ENCODE assay signal across 9 mouse cellular contexts in the genomic region with DNA sequence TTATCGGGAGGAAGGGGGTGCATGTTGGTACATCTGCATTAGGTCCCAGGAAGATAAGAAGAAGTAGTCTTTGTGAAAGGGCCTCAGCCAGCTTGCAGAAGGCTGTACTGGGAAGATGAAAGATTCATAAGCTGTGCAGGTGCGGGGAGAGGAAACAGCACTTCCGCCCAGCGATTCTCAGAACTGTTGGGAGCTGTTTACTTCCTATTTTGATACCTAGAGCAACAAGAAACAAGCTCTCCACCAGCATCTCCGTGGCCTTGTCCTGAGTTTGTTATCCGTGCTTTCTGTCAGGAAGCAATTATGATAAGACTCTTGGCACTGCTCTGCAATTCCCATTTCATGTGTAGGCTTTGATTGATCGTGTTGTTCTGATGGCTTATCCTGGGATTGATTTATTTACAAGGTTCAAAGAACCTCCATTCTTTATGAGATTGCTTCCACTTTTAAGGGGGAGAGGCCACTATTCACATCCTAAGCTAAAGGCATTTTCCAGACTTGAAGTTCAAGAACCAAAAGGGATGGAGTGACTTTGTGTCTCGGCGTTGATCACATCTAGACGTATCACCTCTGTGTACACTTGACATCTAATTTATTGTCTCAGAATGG.
A peak's percentile ranks its signal among the peaks of the same experiment; 100 is the strongest.
DNase-seq lines count a peak whose midpoint lies in the region; ATAC-seq and TF ChIP-seq lines count a peak whose summit lies in the region.
"Had no signal": no experiment of that assay in that cellular context is flagged by ENCODE, and none has a peak within 500 bp of the region (broad histone marks: within the 10 kb centered on the region; RNA-seq: fewer than 3 reads in every experiment).

No protein-coding gene starts in this region.

- DNase-seq in B cell, adult 2 months, result peak; percentile 39 to 46
- peak; percentile 53 for DNase-seq in adrenal gland, adult 8-10 months
- DNase-seq in naive thymus-derived CD4-positive, alpha-beta T cell, adult 2 months (ENCODE audit: low read depth), result peak; percentile 73
- DNase-seq in urinary bladder, postnatal 25 days (ENCODE audit: low spot score), result no peak
- DNase-seq in forebrain, postnatal 0 days, result no peak
- no peak for DNase-seq in midbrain, embryonic 10.5 days (ENCODE audit: low spot score)
- DNase-seq: liver had no signal

- no peak overlapping the region for H3K9ac ChIP-seq in kidney, embryonic 16.5 days (replicated peaks; ENCODE audit: low read length)
- no peak overlapping the region for H3K9ac ChIP-seq in forebrain, postnatal 0 days

- peaks cover 8% of the 10 kb centered on the region; the same call in 1 of the 2 replicates for H3K4me1 ChIP-seq in kidney, embryonic 16.5 days (ENCODE audit: insufficient read depth, low read length)
- no peaks in the 10 kb centered on the region for H3K4me1 ChIP-seq in forebrain, postnatal 0 days (ENCODE audit: insufficient read depth)
- H3K4me1 ChIP-seq in midbrain, embryonic 10.5 days, result peaks cover 4% of the 10 kb centered on the region; the same call in 1 of the 2 replicates

- no peaks in the 10 kb centered on the region for H3K36me3 ChIP-seq in kidney, embryonic 16.5 days (ENCODE audit: insufficient read depth, low read length)
- no peaks in the 10 kb centered on the region for H3K36me3 ChIP-seq in forebrain, postnatal 0 days (ENCODE audit: insufficient read depth)
- no peaks in the 10 kb centered on the region for H3K36me3 ChIP-seq in midbrain, embryonic 10.5 days

- H3K27ac ChIP-seq in kidney, embryonic 16.5 days (ENCODE audit: low read length), result peak overlapping the region; percentile 63; the same call in 1 of the 2 replicates
- H3K27ac ChIP-seq in forebrain, postnatal 0 days (ENCODE audit: low read depth, low read length), result no peak overlapping the region
- no peak overlapping the region for H3K27ac ChIP-seq in midbrain, embryonic 10.5 days (replicated peaks)

- no peak overlapping the region for H3K4me2 ChIP-seq in kidney, embryonic 16.5 days (replicated peaks; ENCODE audit: low read depth, low read length)
- H3K4me2 ChIP-seq in forebrain, postnatal 0 days (ENCODE audit: low read depth), result no peak overlapping the region

- no peaks in the 10 kb centered on the region for H3K27me3 ChIP-seq in kidney, embryonic 16.5 days (ENCODE audit: insufficient read depth, low read length)
- H3K27me3 ChIP-seq in forebrain, postnatal 0 days (ENCODE audit: insufficient read depth, low read length), result no peaks in the 10 kb centered on the region
- H3K27me3 ChIP-seq in midbrain, embryonic 10.5 days (ENCODE audit: low read depth, poor library complexity, severe bottlenecking), result no peaks in the 10 kb centered on the region

- 35% methylated on average over 10 of the region's 10 CpGs for WGBS in kidney, embryonic 16.5 days
- 87% methylated on average over 10 of the region's 10 CpGs for WGBS in forebrain, postnatal 0 days
- 91% methylated on average over 10 of the region's 10 CpGs for WGBS in midbrain, embryonic 10.5 days

- H3K4me3 ChIP-seq in kidney, embryonic 16.5 days (ENCODE audit: low read length), result no peak overlapping the region
- no peak overlapping the region for H3K4me3 ChIP-seq in forebrain, postnatal 0 days (ENCODE audit: low read depth, low read length)
- H3K4me3 ChIP-seq in midbrain, embryonic 10.5 days, result no peak overlapping the region

- no peaks in the 10 kb centered on the region for H3K9me3 ChIP-seq in kidney, embryonic 16.5 days (ENCODE audit: low read length)
- no peaks in the 10 kb centered on the region for H3K9me3 ChIP-seq in forebrain, postnatal 0 days (ENCODE audit: low read length)
- no peaks in the 10 kb centered on the region for H3K9me3 ChIP-seq in midbrain, embryonic 10.5 days (replicated peaks)

- no peak for TF ChIP-seq CTCF in forebrain, postnatal 0 days (IDR thresholded peaks at IDR 0.05; ENCODE audit: low read depth)

- peak; percentile 27; the same call in 1 of the 2 replicates for ATAC-seq in kidney, embryonic 16.5 days (ENCODE audit: low FRiP score, low TSS enrichment)
- ATAC-seq in forebrain, postnatal 0 days, result no peak
- ATAC-seq in frontal cortex, adult (ENCODE audit: low TSS enrichment), result no peak

Comparison
In these comparisons a context has a peak if more than half of its experiments do, and no peak if none do; other contexts are left out.
1. DNase-seq: peak in B cell, adult 2 months (2 of 2), adrenal gland, adult 8-10 months (single experiment) and naive thymus-derived CD4-positive, alpha-beta T cell, adult 2 months (single experiment); none in urinary bladder, postnatal 25 days (single experiment), forebrain, postnatal 0 days (single experiment) and midbrain, embryonic 10.5 days (single experiment).